Mouse (Mus musculus) adipose tissue, adult 10 weeks (tissue): ENCODE measurements around the gene Nr2c1. TPM values are rescaled to one million over a fixed set of nuclear protein-coding genes. Genes with fewer than 3 reads are reported as not detected.

Experiments used
- polyA plus RNA-seq: library from polyadenylated mRNA; stranded (reverse); fragments of 350-450 nt; fragmentation: Illumina TruSeq; extraction: RNeasy Lipid Tissue Mini Kit (QIAGEN cat#74804); gene quantifications from one replicate; pipeline ENCODE4 v1.2.3, GENCODE M21; 2014; ENCODE audit warnings: low read depth, low replicate concordance

Gene Nr2c1
- polyA plus RNA-seq = 10.7 TPM

DNA sequence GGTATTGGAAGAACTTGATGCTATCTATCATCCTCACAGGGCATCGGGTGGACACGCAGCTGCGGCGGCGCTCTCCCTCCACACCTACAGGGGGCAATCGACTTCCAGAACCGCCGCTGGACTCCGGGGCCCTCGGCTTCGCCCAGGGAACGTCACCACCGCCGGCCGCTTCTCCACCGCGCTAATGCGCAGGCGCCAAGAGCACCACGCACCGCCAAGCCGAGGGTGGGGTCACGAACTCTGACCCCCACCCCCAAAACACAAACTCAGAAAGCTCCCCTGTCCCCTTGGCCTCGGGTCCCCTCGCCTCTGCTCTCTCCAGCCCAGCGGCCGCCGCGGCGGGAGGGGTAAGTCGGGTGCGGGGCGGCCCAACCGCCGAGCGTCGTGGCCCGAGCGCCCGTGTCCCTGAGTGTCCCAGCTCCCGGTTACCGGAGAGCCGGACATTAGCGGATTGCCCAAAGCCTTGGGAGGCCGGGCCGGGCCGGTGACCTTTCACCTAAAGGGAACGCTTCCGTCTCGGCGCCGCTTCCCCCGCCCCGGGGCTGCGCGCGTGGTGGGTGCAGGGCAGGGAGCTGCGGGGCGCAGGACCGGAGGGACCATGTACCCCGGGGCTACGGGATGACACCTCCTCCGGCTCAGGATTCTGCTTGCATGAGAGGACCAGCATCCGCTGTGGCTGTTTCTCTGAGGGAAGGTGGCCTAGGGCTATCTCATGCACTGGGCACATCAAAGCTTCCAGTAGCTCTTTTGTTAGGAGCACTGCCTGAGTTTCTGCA is at the start of gene Nr2c1:
Nr2c1 (plus strand) TSS at position 268 of the 776 bp plus-strand sequence.

DNA sequence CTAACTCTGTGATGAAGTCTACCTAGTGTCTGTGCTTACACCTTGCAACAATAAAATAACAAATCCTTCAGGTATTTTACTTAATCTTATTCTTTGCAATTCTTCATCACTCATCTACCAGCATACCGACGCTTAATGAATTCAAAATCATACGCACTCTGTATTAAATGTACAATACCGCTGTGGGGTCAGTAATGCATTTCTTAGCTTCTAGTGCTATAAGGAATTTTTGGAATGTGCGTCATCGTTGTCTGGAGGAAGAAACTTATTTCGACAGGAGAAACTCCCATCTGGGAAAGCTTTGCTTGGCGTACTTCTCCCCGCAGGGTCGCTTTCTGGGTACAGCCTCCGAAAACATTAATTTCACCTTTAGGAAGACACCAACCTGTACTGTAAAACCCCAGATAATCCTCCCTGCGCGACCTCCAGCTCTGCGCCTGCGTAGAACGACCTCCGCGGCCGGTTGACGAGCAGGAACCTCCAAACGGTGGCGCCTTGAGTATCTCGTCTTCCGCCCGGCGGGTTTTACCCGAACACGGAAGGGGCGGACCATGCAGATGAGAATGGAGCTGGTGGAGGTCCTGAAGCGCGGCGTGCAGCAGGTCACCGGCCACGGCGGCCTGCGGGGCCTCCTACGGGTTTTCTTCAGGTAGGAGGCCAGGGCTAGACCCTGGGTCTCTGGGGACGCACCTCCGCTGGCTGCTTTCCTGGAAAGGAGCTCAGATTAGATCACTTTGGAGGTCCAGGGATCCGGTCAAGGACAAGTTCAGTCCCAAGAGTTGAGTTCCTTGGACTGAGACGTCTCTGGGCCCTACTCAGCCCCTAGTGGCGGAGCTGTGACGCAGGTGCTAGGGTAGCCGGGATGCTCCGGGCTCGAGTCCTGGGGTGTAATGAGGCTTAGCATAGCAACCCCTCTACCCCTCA is 50.9 kb downstream of the Nr2c1 start, which contains the start of gene Ndufa12:
Ndufa12 (plus strand) TSS at position 239 of the 924 bp plus-strand sequence.

Other genes with a start within 250 kb of the Nr2c1 start
- gene Vezt, start 112.2 kb upstream of the Nr2c1 start, polyA plus RNA-seq = 17.3 TPM
- gene Fgd6, start 112.0 kb upstream of the Nr2c1 start, polyA plus RNA-seq = 6.8 TPM
- 214 TPM for gene Ndufa12, start 50.7 kb downstream of the Nr2c1 start, polyA plus RNA-seq
- gene Gm4792, start 150.7 kb downstream of the Nr2c1 start, polyA plus RNA-seq = not detected
- gene Tmcc3, start 163.9 kb downstream of the Nr2c1 start, polyA plus RNA-seq = 33.0 TPM